Mouse (Mus musculus): Measurements from ENCODE around the gene Rcvrn. TPM values are rescaled to one million over a fixed set of nuclear protein-coding genes. Genes with fewer than 3 reads are reported as not detected.

Rcvrn gene
- total RNA-seq, 2 experiments from 2014 or later = not detected

DNA sequence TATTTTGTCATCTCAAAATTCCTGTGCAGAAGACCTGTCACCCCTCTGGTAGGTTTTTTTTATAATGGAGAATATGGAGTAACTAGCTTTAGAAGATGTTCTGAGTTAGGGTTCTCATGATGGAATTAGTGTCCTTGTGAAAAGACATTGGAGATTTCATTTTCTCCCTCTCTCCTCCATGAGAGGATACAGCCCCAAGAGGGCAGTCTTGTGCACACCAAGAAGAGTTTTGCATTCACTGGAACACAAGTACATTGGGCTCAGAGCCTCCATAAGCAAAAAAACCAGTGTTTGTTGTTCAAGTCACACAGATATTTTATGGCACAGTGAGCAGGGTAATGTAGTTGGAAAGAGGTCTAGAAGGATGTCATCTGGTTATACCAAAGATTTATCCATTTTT lies 46.4 kb downstream of the Rcvrn start:
- DNase-seq (ENCODE audit: low spot score in 2 of 2) = no peak

Other genes starting within 250 kb of the Rcvrn start
- gene Gas7, start 239.9 kb upstream of the Rcvrn start, total RNA-seq (2021) = 10 to 100 TPM; 30.5 to 32.9 TPM
- gene Glp2r, start 75.8 kb downstream of the Rcvrn start, total RNA-seq (2021) = under 1 TPM in 1 of 2 experiments, not detected in 1; 0.06 TPM
- gene Gsg1l2, start 79.3 kb downstream of the Rcvrn start, total RNA-seq (2021) = not detected
- 1 to 10 TPM; 3.1 to 7.8 TPM for gene Dhrs7c, start 102.9 kb downstream of the Rcvrn start, total RNA-seq (2021)
- 1 to 10 TPM; 1.4 to 3.3 TPM for gene Usp43, start 226.8 kb downstream of the Rcvrn start, total RNA-seq (2021)

Data from adrenal gland, postnatal 4 days (tissue).